ENCODE assay signal across 22 mouse cellular contexts in genomic region chr2:104604718-104605117, GRCm38 (mm10). TPM values are rescaled to one million over a fixed set of nuclear protein-coding genes. Genes with fewer than 3 reads are reported as not detected.
A peak's percentile ranks its signal among the peaks of the same experiment; 100 is the strongest.
DNase-seq lines count a peak whose midpoint lies in the region; ATAC-seq and TF ChIP-seq lines count a peak whose summit lies in the region.
"Had no signal": no experiment of that assay in that cellular context is flagged by ENCODE, and none has a peak within 500 bp of the region (broad histone marks: within the 10 kb centered on the region; RNA-seq: fewer than 3 reads in every experiment).

No protein-coding gene starts in this region.

- TF ChIP-seq CTCF in kidney, adult 2 months (conservative IDR thresholded peaks at IDR 0.05; ENCODE audit: insufficient read depth, insufficient read length, low read depth, low read length): no peak

- no peak for ATAC-seq in heart, embryonic 13.5 days (ENCODE audit: extremely low read depth, insufficient number of reproducible peaks, low FRiP score, low TSS enrichment)
- ATAC-seq in intestine, embryonic 15.5 days: no peak
- ATAC-seq: forebrain, embryonic 16.5 days; hindbrain, postnatal 0 days had no signal

- H3K27me3 ChIP-seq in heart, embryonic 13.5 days (replicated peaks): no peaks in the 10 kb centered on the region
- H3K27me3 ChIP-seq in kidney, adult 2 months (replicated peaks; ENCODE audit: control insufficient read depth, insufficient read depth, low read length): no peaks in the 10 kb centered on the region
- no peaks in the 10 kb centered on the region for H3K27me3 ChIP-seq in hindbrain, embryonic 10.5 days (ENCODE audit: insufficient read depth, poor library complexity, severe bottlenecking)
- no peaks in the 10 kb centered on the region for H3K27me3 ChIP-seq in intestine, embryonic 15.5 days (replicated peaks)
- H3K27me3 ChIP-seq: CH12.LX; embryonic facial prominence, embryonic 12.5 days; forebrain, embryonic 12.5 days; hindbrain, embryonic 13.5 days had no signal

- no peak for DNase-seq in heart, adult 18-20 months
- peak; percentile 30 for DNase-seq in kidney, adult 2 months
- DNase-seq in kidney, adult 9 months: no peak
- peak; percentile 40 for DNase-seq in ES-E14 (ENCODE audit: low read depth, low spot score)
- DNase-seq in ZHBTc4 (ENCODE audit: low read depth, low spot score): peak; percentile 87
- DNase-seq in hindbrain, embryonic 10.5 days (ENCODE audit: low spot score): no peak
- DNase-seq: adrenal gland, postnatal 10 days; cerebellum, adult 11 months; cerebellum, adult 8-10 months; cerebellum, postnatal 14 days; embryo, embryonic 11 days; gastrocnemius, postnatal 14 days; heart, postnatal 36 days; kidney, adult 18-20 months had no signal

- WGBS in heart, embryonic 13.5 days: 64% methylated on average over 5 of the region's 5 CpGs
- 48% methylated on average over 5 of the region's 5 CpGs for WGBS in kidney, adult 2 months
- WGBS in hindbrain, embryonic 10.5 days: 76% methylated on average over 5 of the region's 5 CpGs
- WGBS in intestine, embryonic 15.5 days: 77% methylated on average over 5 of the region's 5 CpGs

- no peak overlapping the region for H3K4me3 ChIP-seq in heart, embryonic 13.5 days
- no peak overlapping the region for H3K4me3 ChIP-seq in kidney, adult 2 months (ENCODE audit: insufficient read depth, low read depth, low read length)
- H3K4me3 ChIP-seq in ES-E14 (ENCODE audit: insufficient read depth in 1 of 2, low read depth in 1 of 2, low read length in 2 of 2, poor library complexity in 1 of 2, severe bottlenecking in 1 of 2): peak overlapping the region in 1 of 2 experiments; percentile 7; a peak in 1 of 4 replicates
- H3K4me3 ChIP-seq in hindbrain, embryonic 10.5 days: no peak overlapping the region
- H3K4me3 ChIP-seq in intestine, embryonic 15.5 days (replicated peaks): no peak overlapping the region
- H3K4me3 ChIP-seq: embryonic facial prominence, embryonic 12.5 days; forebrain, embryonic 12.5 days; hindbrain, embryonic 13.5 days had no signal

- H3K27ac ChIP-seq in heart, embryonic 13.5 days (replicated peaks): peak overlapping the region; percentile 42
- peak overlapping the region; percentile 41; the same call in 1 of the 2 replicates for H3K27ac ChIP-seq in kidney, adult 2 months (ENCODE audit: insufficient read depth, low read depth, low read length)
- H3K27ac ChIP-seq in ES-E14 (ENCODE audit: insufficient read depth, low read depth, low read length, poor library complexity, severe bottlenecking): no peak overlapping the region; the same call in 1 of the 2 replicates
- no peak overlapping the region for H3K27ac ChIP-seq in hindbrain, embryonic 10.5 days
- no peak overlapping the region for H3K27ac ChIP-seq in intestine, embryonic 15.5 days
- H3K27ac ChIP-seq: embryonic facial prominence, embryonic 12.5 days; forebrain, embryonic 12.5 days; hindbrain, embryonic 13.5 days; hindbrain, postnatal 0 days had no signal

- peaks cover 16% of the 10 kb centered on the region for H3K36me3 ChIP-seq in heart, embryonic 13.5 days
- H3K36me3 ChIP-seq in kidney, adult 2 months (ENCODE audit: control insufficient read depth, insufficient read depth, low read length): no peaks in the 10 kb centered on the region; the same call in 1 of the 2 replicates
- peaks cover 2% of the 10 kb centered on the region; the same call in 1 of the 2 replicates for H3K36me3 ChIP-seq in ES-E14 (ENCODE audit: control insufficient read depth, insufficient read depth, low read length, poor library complexity, severe bottlenecking)
- H3K36me3 ChIP-seq in hindbrain, embryonic 10.5 days: peaks cover 32% of the 10 kb centered on the region
- no peaks in the 10 kb centered on the region for H3K36me3 ChIP-seq in intestine, embryonic 15.5 days

- no peak overlapping the region for H3K9ac ChIP-seq in heart, embryonic 13.5 days
- no peak overlapping the region for H3K9ac ChIP-seq in ES-E14 (ENCODE audit: insufficient read depth, low read depth, low read length, poor library complexity, severe bottlenecking)
- H3K9ac ChIP-seq in intestine, embryonic 15.5 days: no peak overlapping the region
- H3K9ac ChIP-seq: embryonic facial prominence, embryonic 12.5 days; forebrain, embryonic 12.5 days; hindbrain, embryonic 13.5 days had no signal

- H3K4me1 ChIP-seq in heart, embryonic 13.5 days: peaks cover 17% of the 10 kb centered on the region
- peaks cover 7% of the 10 kb centered on the region; the same call in 1 of the 2 replicates for H3K4me1 ChIP-seq in kidney, adult 2 months (ENCODE audit: control insufficient read depth, insufficient read depth, low read length)
- H3K4me1 ChIP-seq in ES-E14 (ENCODE audit: control insufficient read depth in 2 of 2, insufficient read depth in 2 of 2, low read length in 2 of 2, poor library complexity in 1 of 2): peaks cover 0 to 2% of the 10 kb centered on the region in 2 experiments; a peak in 1 of 4 replicates
- H3K4me1 ChIP-seq in hindbrain, embryonic 10.5 days (replicated peaks): no peaks in the 10 kb centered on the region
- H3K4me1 ChIP-seq in intestine, embryonic 15.5 days (replicated peaks): no peaks in the 10 kb centered on the region
- H3K4me1 ChIP-seq: embryonic facial prominence, embryonic 12.5 days; forebrain, embryonic 12.5 days; hindbrain, embryonic 13.5 days had no signal

- in situ Hi-C loops in ES-E14 (cut with MboI; ENCODE audit: low sequenced_read_pairs in 2 of 2, unreplicated experiment in 2 of 2): no loop called here

- no peaks in the 10 kb centered on the region for H3K9me3 ChIP-seq in heart, embryonic 13.5 days
- no peaks in the 10 kb centered on the region for H3K9me3 ChIP-seq in ES-E14 (ENCODE audit: control insufficient read depth, insufficient read depth, low read depth, low read length)
- H3K9me3 ChIP-seq in hindbrain, embryonic 10.5 days: no peaks in the 10 kb centered on the region
- no peaks in the 10 kb centered on the region for H3K9me3 ChIP-seq in intestine, embryonic 15.5 days
- H3K9me3 ChIP-seq: embryonic facial prominence, embryonic 12.5 days; forebrain, embryonic 12.5 days; hindbrain, embryonic 13.5 days had no signal

- TF ChIP-seq POLR2A in kidney, adult 2 months (IDR thresholded peaks at IDR 0.05; ENCODE audit: low read depth, low read length): no peak

- no peak overlapping the region for H3K4me2 ChIP-seq in heart, embryonic 13.5 days
- no peak overlapping the region for H3K4me2 ChIP-seq in intestine, embryonic 15.5 days (replicated peaks)
- H3K4me2 ChIP-seq: embryonic facial prominence, embryonic 12.5 days; forebrain, embryonic 12.5 days; hindbrain, embryonic 13.5 days had no signal

TF ChIP-seq in ES-E14, 5 proteins besides CTCF, POLR2A, EP300 and RAD21:
- TF ChIP-seq HCFC1 (IDR thresholded peaks at IDR 0.05; ENCODE audit: borderline replicate concordance, insufficient read depth, low read length) (no peak), ZC3H11A (IDR thresholded peaks at IDR 0.05; ENCODE audit: borderline replicate concordance, low read depth, low read length) (no peak)

RNA-seq across cellular contexts. Expression of gene Cstf3, which starts 14.4 kb away (rescaled TPM):
- polyA plus RNA-seq in heart, embryonic 13.5 days (2015; fragmentation: Nextera tagmentation; extraction: Ambion mirVana): 49.2 and 56.3 TPM in 2 replicates
- 10 to 100 TPM; 11.5 to 12.9 TPM for total RNA-seq in heart, adult 18-20 months (2021)
- polyA plus RNA-seq in kidney, adult 2 months (2012; rRNA removed): 5.8 and 6.9 TPM in 2 replicates
- total RNA-seq in ES-E14 (2012; rRNA removed): 23.3 and 31.8 TPM in 2 replicates
- polyA plus RNA-seq in hindbrain, embryonic 10.5 days (2016; fragmentation: Nextera tagmentation; extraction: Ambion mirVana): 86.4 and 89.8 TPM in 2 replicates
- polyA plus RNA-seq in intestine, embryonic 15.5 days (2015; fragmentation: Nextera tagmentation; extraction: Ambion mirVana): 59.9 and 62.1 TPM in 2 replicates

Comparison
In these comparisons a context has a peak if more than half of its experiments do, and no peak if none do; other contexts are left out.
1. DNase-seq: peak in kidney, adult 2 months (single experiment), ES-E14 (single experiment) and ZHBTc4 (single experiment); none in heart, adult 18-20 months (0 of 2), kidney, adult 9 months (single experiment) and hindbrain, embryonic 10.5 days (single experiment).
2. H3K27ac ChIP-seq: peak in heart, embryonic 13.5 days (single experiment) and kidney, adult 2 months (single experiment); none in ES-E14 (single experiment), hindbrain, embryonic 10.5 days (single experiment) and intestine, embryonic 15.5 days (single experiment).